Mouse (Mus musculus): ENCODE data around the gene Mrtfb. TPM values are rescaled to one million over a fixed set of nuclear protein-coding genes. Genes with fewer than 3 reads are reported as not detected.

Mrtfb gene
- total RNA-seq, 2 experiments from 2014 or later: 36.2 to 36.5 TPM

DNA sequence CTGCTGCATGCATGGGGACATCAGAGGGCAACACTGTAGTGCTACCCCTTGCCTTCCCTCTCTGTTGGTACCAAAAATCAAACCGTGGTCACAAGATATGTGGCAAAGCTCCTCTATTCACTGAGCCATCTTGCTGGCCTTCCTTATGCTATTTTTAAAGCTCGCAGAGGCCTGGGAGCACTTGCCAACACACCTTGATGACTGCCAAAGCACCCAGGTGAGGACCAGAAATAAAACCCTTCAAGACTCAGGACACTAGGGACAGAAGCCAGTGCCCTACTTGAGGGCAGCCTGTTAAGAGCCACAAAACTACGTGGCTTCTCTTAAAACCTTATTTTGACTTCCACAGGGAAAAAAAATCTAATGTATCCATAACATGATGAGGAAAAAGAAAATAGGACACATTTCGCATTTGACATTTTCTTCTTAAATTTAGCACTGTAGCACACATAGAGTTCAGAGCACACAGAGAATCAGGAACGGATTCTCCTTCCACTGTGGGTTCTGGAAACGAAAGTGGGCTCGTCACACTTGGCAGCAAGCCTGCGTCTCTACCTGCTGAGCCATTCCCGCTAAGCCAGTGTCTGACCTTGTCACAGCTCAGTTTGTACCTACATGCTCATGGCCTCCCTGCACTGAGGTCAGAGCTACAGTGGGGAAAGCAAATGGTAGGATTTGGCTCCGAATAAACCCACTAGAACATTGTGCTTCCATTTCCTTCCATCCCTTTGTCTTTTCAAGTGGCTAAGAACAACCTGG, 170.7 kb downstream of the Mrtfb start:
- intact Hi-C loops (cut with DNase I): no loop called here
- DNase-seq: no peak

DNA sequence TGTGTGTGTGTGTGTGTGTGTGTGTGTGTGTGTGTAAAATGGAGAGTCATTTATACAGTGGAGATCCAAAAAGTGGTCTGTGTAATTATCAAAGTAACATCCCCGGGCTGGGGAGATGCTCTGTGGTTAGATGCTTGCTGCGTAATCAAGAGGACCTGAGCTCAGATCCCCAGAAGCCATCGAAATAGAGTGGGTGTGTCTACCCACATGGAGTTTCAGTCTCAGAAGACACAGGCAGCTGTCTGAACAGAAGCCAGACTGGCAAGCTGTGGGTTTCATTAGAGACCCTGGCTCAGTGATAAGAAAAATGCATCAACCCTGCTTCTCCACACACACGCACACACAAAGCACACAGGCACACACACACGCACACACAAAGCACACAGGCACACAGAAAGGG, 171.8 kb downstream of the Mrtfb start:
- intact Hi-C loops (cut with DNase I): no loop called here
- DNase-seq: no peak

DNA sequence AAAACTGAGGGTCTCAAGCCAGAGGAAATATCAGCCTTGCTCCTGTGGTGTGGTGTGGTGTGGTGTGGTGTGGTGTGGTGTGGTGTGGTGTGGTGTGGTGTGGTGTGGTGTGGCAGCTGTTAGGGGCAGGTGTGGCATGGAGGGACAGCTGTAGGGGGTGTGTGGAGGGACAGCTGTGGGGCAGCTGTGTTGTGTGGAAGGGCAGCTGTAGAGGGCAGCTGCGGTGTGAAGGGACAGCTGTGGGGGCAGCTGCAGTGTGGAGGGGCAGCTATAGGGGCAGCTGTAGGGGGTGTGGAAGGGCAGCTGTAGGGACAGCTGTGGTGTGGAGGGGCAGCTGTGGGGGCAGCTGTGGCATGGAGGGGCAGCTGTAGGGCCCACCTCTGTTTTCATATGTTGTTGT, 172.5 kb downstream of the Mrtfb start:
- intact Hi-C loops (cut with DNase I): no loop called here
- no peak for DNase-seq

DNA sequence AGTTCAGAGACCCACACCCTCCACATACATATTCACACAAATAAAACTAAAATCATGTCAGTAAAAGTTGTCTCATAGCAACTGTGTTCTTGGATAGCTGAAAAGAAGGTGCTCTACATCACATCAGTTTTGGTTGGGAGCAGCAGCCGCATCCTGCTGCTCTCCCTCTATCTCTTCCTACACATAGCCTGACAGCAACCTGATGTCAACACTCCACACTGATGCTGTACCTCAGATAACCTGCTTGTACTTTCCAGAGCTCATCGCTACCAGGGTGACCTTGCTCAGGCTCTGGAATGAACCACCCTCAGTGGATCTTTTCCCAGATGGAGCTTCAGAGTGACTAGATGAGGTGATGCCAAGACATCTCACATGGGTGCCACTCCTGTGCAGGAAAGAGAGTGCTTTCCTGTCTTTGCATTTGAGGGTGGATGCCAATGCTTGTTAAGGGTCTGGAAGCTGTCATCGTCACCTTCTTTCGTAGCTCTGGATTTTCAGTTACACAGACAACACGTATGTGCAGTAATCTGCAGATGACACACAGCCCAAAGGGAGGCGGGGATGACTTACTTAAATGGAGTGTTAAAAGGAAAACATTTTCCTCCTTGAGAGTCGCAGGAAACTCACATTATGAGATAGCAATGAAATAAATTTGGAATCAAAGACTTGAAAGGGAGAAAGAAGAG, 173.8 kb downstream of the Mrtfb start:
- intact Hi-C loops (cut with DNase I): no loop called here
- no peak for DNase-seq

DNA sequence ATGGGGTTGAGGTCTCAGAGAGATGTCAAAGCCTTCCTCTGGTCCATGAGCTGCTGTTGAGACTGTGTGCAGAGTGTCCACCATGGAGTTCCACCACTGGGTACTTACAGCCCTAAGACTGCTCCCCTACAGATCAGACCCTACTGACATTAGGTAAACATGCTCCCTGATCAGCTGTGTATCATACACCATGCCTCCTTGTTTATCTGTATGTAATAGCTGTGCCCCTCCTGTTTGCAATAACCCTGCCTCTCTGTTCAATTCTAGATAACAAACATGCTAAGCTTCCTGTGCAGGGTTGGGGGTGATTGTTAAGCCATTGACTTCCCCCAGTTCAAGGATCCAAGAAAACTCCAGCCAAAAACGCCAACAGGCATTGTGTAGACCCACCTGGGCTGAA, 174.7 kb downstream of the Mrtfb start:
- intact Hi-C loops (cut with DNase I): no loop called here
- no peak for DNase-seq

DNA sequence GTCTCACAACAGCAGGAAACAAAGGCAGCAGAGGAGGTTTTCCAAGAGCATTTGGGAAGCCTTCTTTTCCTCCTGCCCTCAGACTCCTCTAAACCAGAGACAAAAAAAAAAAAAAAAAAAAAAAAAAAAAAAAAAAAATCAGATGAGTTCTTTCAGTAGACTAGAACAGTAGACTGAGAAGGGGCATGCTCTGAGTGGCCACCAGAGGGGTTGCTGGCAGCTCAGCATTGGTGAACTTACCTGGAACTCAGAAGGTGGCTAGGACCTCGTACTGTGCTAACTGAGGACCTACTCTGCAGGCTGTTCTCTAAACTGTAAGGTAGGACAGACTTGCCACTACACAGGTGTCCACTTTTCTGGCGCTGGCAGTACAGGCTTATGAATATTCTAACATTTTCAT, 179.3 kb downstream of the Mrtfb start:
- DNase-seq: no peak
- intact Hi-C loops (cut with DNase I): no loop called here

DNA sequence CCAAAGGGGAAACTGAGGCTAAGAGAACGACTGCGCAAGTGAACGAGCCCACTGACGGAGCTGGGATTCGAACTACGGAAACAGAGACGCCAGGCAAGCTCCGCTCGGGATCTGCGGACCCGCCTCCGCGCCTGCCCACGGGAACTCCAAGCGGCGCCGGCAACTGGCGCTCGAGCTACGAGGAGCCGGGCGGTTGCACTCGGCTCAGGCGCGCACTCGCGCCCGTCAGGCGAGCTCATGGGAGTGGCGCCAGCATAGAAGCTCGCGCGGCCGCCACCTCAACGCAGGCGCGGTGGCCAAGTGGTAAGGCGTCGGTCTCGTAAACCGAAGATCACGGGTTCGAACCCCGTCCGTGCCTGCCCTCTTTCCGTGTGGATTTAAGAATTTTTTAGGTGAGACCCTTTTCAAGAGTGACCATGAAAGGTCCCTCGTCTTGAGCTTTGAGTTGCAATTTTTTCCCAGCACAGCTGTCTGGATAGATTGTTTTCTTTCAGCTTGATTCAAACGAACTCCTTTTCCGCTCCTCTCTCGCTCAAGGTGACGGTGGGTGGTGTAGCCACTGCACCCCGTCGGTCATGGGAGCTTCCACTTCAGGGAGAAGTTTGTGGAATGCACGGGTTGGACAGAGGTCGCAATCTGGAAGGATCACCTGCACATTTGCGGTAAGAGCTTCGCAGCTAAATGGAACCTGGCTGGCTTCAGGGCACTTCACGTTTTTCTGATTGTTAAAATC, 180.9 kb downstream of the Mrtfb start:
- intact Hi-C loops (cut with DNase I): no loop called here

DNA sequence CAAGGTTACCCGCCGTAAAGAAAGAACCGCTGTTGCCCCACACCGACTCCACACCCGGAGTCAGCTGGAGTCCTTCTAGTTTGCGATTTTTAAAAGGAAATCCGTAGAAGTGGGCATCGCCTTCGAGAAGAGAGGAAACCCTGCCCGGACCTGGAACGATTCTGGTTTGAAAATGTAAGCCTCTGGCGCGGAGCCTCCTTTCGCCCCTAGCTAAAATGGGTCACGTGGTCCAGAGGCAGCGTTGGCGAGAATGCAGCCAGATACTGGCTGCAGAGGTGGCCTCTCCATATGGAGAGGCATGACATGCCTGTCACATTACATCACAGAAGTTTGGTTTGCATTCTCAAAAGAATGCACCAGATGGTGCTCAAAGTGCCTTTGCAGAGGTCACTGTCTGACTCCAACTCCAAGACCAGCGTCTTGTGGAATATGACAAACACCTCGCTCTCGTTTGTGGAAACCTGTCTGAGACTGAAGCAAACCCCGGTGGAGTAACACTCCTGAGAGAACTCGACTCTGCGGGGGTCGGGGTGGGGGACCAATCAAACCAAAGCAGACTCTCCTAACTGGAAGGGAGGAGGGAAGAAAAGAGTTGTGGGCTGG, 181.6 kb downstream of the Mrtfb start:
- intact Hi-C loops (cut with DNase I): no loop called here
- DNase-seq: peak; percentile 47 to 60

More for the DNA sequence above, 180.9 kb downstream of the Mrtfb start:
- peak; percentile 98 to 99 for DNase-seq

DNA sequence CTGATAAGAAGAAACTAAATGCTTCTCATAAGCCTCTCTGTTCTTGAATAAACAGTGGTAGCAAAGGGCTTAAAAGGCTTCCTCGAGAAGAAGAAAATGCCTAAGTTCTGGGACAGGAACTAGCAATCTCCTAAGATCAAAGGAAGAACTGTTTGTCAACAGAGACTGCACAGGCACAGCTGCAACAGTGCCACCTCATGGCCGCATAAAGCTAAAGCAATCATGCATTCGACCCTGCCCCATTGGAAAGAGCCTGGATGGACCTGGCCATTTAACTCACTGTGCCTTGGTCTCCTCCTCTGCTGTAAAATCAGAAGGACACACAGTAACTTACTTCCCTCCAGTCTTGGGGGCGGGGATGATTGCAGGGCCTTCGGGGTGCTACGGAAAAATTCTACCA, 184.2 kb downstream of the Mrtfb start:
- peak; percentile 60 to 70 for DNase-seq
- intact Hi-C loops (cut with DNase I): loop anchor here (10.0 kb wide), 1 partner anchor 294 kb away; the partner anchor contains the start of gene Pla2g10

DNA sequence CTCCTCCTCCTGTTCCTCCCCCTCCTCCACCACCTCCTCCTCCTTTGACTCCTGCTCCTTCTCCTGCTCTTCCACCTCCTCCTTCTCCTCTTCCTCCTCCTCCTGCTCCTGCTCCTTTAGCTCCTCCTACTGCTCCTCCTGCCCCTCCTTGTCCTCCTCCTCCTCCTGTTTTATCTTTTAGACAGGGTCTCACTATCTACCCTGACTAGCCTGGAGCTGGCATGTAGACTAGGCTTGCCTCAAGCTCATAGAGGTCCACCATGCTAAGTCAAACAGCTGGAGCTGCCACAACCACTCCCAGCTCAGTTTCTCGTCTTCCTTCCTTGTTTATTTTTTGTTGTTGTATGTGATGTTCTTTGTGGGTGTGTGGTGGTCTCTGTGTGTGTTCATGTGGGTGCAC, 187.5 kb downstream of the Mrtfb start:
- no peak for DNase-seq
- intact Hi-C loops (cut with DNase I): loop anchor here (10.0 kb wide), 1 partner anchor 291 kb away; the partner anchor contains the start of gene Pla2g10

DNA sequence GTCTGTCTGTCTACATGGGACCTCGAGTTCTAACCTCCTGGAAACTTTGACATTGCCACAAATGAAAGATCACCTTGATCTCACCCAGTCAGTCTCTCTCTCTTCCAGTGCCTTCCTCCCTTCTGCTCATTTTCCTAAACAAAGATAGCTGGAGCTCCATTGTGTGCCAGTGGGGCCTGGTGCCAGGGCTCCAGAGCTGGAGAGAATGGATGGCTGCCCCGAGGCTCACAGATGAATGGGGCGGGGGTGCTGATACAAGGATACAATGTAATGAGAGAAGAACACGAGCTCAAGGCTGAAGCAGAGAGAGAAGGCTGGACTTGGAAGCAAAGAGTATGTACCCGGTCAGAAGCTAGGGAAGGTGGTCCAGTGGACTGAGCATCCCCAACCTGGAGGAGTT, 189.2 kb downstream of the Mrtfb start:
- no peak for DNase-seq
- intact Hi-C loops (cut with DNase I): loop anchor here (5.0 to 10.0 kb wide), 2 partner anchors 167 to 289 kb away; partner anchors contain the start of gene Pla2g10

DNA sequence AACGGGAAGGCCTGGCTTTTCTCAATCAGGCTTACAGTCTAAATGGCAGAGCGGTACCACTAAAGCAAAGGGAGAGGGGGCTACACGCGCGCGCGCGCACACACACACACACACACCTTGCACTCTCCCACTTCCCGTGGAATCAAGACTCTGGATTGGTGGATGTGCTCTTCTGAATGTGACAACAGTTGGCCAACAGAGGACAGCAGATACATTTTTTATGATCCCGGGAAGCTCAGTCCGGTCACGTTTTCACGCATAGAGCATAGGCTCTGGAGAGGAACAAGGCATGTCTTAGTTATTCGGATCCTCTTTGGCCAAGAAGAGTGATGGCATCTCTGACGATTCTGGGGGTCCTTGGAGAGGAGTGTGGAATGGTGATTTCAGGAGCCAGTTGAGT, 190.2 kb downstream of the Mrtfb start:
- intact Hi-C loops (cut with DNase I): loop anchor here (2.0 to 10.0 kb wide), 3 partner anchors 86 to 288 kb away; partner anchors contain the start of gene Pla2g10
- peak in 1 of 2 experiments; percentile 19 for DNase-seq

DNA sequence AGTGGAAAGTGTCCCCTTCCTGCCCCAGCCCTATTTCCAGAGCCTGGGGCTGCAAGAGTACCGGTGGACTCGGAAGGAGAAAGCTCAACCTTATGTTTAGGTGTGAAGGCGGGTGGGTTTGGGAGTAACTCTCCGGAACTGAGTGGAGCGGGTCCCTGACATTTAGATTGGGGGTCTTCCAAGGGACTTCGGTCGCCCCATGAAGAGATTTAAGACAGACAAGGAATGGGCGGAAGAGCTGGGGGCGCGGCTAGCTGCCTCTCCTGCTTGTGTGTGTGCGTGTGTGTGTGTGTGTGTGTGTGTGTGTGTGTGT, 190.6 kb downstream of the Mrtfb start:
- intact Hi-C loops (cut with DNase I): loop anchor here (2.0 to 10.0 kb wide), 3 partner anchors 86 to 288 kb away; partner anchors contain the start of gene Pla2g10
- DNase-seq: no peak

DNA sequence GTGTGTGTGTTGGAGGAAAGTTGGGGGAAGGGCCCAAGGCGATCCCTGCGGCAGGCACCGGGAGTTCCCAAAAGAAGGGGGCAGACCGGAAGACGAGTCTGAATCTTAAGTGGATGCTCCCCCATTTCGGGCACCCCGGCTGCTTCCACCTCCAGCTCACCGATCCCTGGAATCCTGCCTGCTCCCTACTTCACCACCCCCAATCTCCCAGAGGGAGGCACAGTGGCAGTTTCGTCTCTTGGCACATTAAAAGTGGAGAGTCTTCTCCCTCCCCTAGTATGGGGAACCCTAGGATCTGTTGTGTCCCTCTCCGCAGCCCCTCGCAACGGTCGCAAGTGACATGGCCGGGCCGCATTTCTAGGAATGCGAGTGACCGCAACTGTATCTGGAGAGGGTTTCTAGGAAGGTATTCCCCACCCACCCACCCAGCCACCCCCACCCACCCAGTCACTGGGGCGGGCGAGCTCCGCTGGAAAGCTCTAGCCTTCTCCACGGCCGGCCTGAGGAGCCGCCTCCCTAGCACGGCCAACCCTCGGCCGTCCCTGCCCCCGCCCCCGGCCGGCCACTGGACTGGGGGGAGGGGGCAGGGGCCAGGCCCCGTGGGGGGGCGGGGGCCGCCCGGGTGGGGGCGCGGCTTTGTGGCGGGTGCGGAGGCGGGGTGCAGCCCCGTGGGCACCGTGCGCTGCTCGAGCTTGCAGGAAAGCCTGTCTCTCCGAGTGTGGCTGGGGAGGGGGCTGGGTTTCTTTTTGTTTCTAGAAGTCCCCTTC, 191.2 kb downstream of the Mrtfb start:
- intact Hi-C loops (cut with DNase I): loop anchor here (2.0 to 10.0 kb wide), 3 partner anchors 85 to 287 kb away; partner anchors contain the start of gene Pla2g10
- peak; percentile 70 to 73 for DNase-seq

DNA sequence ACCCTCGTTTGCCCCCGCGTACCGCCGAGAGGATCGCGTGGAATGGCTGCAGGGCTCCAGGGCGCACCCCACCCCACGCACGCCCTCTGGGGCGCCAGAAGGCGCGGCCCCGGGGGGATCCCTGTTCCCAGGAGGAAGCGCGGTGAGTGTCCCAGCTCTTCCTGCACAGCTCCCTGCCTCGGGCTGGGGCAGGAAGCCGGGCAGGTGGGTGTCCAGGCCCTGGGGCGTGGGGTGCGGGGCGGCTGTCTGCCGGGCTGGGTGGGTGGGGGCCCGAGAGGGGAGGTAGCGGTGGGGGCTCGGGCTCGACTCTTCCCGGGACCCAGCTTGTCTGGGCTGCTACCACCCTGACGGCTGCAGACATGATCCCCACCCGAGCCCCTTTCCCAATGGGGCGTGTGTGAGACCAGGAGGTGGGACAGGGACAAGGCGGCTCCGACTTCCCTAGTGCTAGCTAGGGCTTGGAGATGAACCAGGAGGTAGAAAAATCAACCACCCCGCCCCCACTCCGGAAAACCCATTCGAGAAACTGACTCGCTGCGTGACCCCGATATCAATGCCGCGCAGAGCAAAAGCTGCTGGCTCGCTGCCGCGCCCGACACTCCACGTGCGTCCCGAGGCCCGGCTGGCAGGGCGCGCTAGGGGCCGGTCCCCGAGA, 191.9 kb downstream of the Mrtfb start:
- intact Hi-C loops (cut with DNase I): loop anchor here (5.0 to 10.0 kb wide), 2 partner anchors 164 to 287 kb away; partner anchors contain the start of gene Pla2g10
- peak; percentile 53 to 62 for DNase-seq

DNA sequence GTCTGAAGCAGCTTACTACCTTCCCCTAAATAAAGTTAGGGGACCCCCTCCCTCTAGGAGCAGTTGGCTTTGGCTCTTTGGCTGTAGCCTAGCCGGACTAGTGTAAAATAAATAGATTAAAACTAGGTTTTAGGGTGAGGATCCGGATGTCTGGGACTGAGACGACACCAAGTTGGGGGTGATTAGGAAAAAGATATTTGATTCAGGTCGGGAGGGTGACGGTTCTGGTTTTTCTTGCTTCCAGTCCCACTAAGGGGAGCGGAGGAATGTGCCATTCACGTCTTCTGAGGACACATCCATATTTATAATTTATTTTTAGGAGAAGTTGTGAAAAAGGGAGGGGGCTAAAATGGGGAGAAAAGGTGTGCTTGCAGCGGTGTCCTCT, 192.4 kb downstream of the Mrtfb start:
- intact Hi-C loops (cut with DNase I): loop anchor here (5.0 to 10.0 kb wide), 2 partner anchors 164 to 286 kb away; partner anchors contain the start of gene Pla2g10
- DNase-seq: no peak

DNA sequence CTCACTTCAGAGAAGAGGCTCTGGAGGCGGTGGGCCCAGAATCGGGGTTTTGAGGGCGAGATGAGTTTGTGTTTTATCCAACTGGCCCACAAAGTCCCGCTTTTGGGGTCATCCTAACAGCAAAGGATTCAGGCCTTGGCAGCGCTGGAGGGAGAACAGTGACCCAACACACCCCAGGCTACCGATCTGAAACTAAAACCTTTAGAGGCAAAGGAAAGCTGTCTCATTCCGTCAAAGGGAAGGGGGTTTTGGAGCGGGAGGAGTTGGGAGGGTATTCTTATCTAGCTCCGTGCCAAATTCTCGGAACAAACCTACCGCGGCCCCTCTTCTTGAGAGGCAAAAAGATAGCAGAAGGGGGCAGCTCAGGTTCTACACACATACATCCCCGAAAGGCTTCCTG, 193.2 kb downstream of the Mrtfb start:
- DNase-seq: no peak
- intact Hi-C loops (cut with DNase I): loop anchor here (5.0 to 10.0 kb wide), 2 partner anchors 163 to 285 kb away; partner anchors contain the start of gene Pla2g10

DNA sequence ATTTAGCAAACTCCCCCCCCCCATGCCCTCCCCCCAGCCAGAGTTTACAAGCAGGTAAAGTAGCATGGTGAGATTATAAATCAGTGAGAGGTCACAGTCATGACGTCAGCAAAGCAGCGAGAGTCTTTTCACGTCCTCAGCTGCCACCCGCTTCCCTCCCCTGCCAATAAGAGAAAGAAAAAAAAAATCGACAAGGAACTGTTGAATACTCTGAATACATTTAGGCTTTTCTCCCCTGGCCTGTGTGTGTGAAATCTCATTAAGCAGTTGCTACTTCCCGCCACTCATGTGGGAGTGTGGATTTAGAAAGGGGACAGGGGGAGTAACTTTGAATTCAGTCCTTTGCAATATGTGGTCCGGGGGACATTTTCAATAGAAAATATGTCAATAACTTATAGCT, 194.6 kb downstream of the Mrtfb start:
- intact Hi-C loops (cut with DNase I): no loop called here
- DNase-seq: no peak

DNA sequence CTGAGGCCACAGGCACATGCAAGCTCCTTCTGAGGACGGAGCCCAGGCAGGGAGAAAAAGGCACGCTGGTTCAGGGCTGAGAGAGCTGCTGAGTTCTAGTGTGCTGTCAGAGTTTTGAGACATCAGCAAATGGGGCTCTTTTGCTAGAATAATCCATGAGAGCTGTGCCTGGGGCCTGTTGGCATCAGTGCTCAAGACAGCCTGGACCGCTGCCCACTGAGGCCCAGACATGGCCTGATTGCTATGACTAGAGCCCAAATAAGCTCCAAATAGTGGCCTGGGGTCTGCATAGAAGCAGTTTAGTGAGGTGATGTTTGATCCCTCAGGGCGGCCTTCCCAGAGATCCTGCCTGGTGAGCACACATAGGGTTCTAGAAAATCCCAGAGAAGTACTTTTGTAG, 195.7 kb downstream of the Mrtfb start:
- intact Hi-C loops (cut with DNase I): no loop called here
- peak; percentile 14 to 30 for DNase-seq
